Mouse (Mus musculus): Measurements from ENCODE around the gene Kbtbd4. TPM values are rescaled to one million over a fixed set of nuclear protein-coding genes. Genes with fewer than 3 reads are reported as not detected.

Kbtbd4 gene
- total and polyA plus RNA-seq, 3 experiments, result 21.9 to 23.1 TPM; not detected in 1

GRCm38 (mm10) chr2:90866524-90866923 lies 38.0 kb upstream of the Kbtbd4 start:
- Histone ChIP-seq H3K9me3 (replicated peaks; ENCODE audit: insufficient read depth, low read length) (no peaks in the 10 kb centered on the region), H3K36me3 (ENCODE audit: control insufficient read depth in 1 of 2, insufficient read depth in 2 of 2, low read length in 2 of 2) (peaks cover 8 to 20% of the 10 kb centered on the region in 2 experiments), H3K9ac (ENCODE audit: control insufficient read depth, low read depth, low read length, poor library complexity, severe bottlenecking) (no peak overlapping the region), H3K4me1 (ENCODE audit: control insufficient read depth in 1 of 2, insufficient read depth in 2 of 2, low read length in 2 of 2) (peaks cover 17% of the 10 kb centered on the region in 2 experiments), H3K27me3 (ENCODE audit: control insufficient read depth in 1 of 2, insufficient read depth in 2 of 2, low read length in 2 of 2) (no peaks in the 10 kb centered on the region), H3K27ac (ENCODE audit: control insufficient read depth, low read depth, low read length) (no peak overlapping the region), H3K79me2 (ENCODE audit: control insufficient read depth, insufficient read depth, low read length, poor library complexity) (no peaks in the 10 kb centered on the region), H3K4me3 (ENCODE audit: control insufficient read depth in 1 of 2, insufficient read depth in 1 of 2, low read depth in 2 of 2, low read length in 2 of 2) (no peak overlapping the region)
- peak; percentile 83 for DNase-seq (ENCODE audit: low read depth, low spot score)
- TF ChIP-seq MAZ (IDR thresholded peaks at IDR 0.05; ENCODE audit: low read depth, low read length) (peak; percentile 56; the same call in 1 of the 2 replicates), USF2 (IDR thresholded peaks at IDR 0.05; ENCODE audit: borderline replicate concordance in 1 of 2, insufficient read depth in 1 of 2, low read depth in 1 of 2, low read length in 2 of 2) (no peak), JUND (IDR thresholded peaks at IDR 0.05; ENCODE audit: low read depth, low read length) (no peak), MEF2A (IDR thresholded peaks at IDR 0.05; ENCODE audit: extremely low read depth, insufficient replicate concordance, low read depth, low read length, poor library complexity, severe bottlenecking) (no peak), RCOR1 (IDR thresholded peaks at IDR 0.05; ENCODE audit: low read depth, low read length) (no peak), MYB (IDR thresholded peaks at IDR 0.05; ENCODE audit: low read depth, low read length) (no peak), MXI1 (IDR thresholded peaks at IDR 0.05; ENCODE audit: low read depth, low read length) (no peak), GATA1 (IDR thresholded peaks at IDR 0.05; ENCODE audit: low read depth, low read length) (no peak), EP300 (IDR thresholded peaks at IDR 0.05; ENCODE audit: low read depth in 1 of 2, low read length in 2 of 2) (no peak), TAL1 (IDR thresholded peaks at IDR 0.05; ENCODE audit: low read length) (no peak), USF1 (IDR thresholded peaks at IDR 0.05; ENCODE audit: low read depth, low read length) (no peak), POLR2AphosphoS2 (IDR thresholded peaks at IDR 0.05; ENCODE audit: low read length) (no peak), MAFK (IDR thresholded peaks at IDR 0.05; ENCODE audit: borderline replicate concordance, low read depth, low read length) (no peak), GABPA (IDR thresholded peaks at IDR 0.05; ENCODE audit: low read depth, low read length) (no peak), ZKSCAN1 (IDR thresholded peaks at IDR 0.05; ENCODE audit: low read depth, low read length) (no peak), ETS1 (IDR thresholded peaks at IDR 0.05; ENCODE audit: low read depth, low read length) (no peak), MAX (IDR thresholded peaks at IDR 0.05; ENCODE audit: low read length) (no peak), UBTF (IDR thresholded peaks at IDR 0.05; ENCODE audit: borderline replicate concordance, insufficient read depth, low read depth, low read length) (no peak), TBP (IDR thresholded peaks at IDR 0.05; ENCODE audit: low read depth, low read length) (no peak), ELF1 (IDR thresholded peaks at IDR 0.05; ENCODE audit: low read depth, low read length) (no peak), ZMIZ1 (IDR thresholded peaks at IDR 0.05; ENCODE audit: low read depth, low read length) (no peak), POLR2A (IDR thresholded peaks at IDR 0.05; ENCODE audit: control insufficient read depth in 1 of 2, insufficient read depth in 1 of 2, low read depth in 1 of 2, low read length in 2 of 2, poor library complexity in 1 of 2) (no peak), SMC3 (IDR thresholded peaks at IDR 0.05; ENCODE audit: low read depth, low read length) (peak; percentile 93), POLR2AphosphoS5 (IDR thresholded peaks at IDR 0.05; ENCODE audit: borderline replicate concordance, low read depth, low read length) (no peak), CHD1 (IDR thresholded peaks at IDR 0.05; ENCODE audit: low read depth, low read length) (no peak), TCF12 (IDR thresholded peaks at IDR 0.05; ENCODE audit: low read depth, low read length) (no peak), RAD21 (IDR thresholded peaks at IDR 0.05; ENCODE audit: low read depth, low read length) (peak; percentile 89), KAT2A (conservative IDR thresholded peaks at IDR 0.05; ENCODE audit: low read depth, low read length) (no peak), CTCF (IDR thresholded peaks at IDR 0.05 in 2 of 3, conservative IDR thresholded peaks at IDR 0.05 in 1 of 3; ENCODE audit: control insufficient read depth in 1 of 3, insufficient read depth in 1 of 3, low read depth in 2 of 3, low read length in 3 of 3, poor library complexity in 1 of 3, severe bottlenecking in 1 of 3) (peak; percentile 84 to 97 (median 96)), SIN3A (IDR thresholded peaks at IDR 0.05; ENCODE audit: low read length) (peak; percentile 55; the same call in 1 of the 2 replicates), BHLHE40 (IDR thresholded peaks at IDR 0.05; ENCODE audit: borderline replicate concordance, low read depth, low read length) (no peak), NRF1 (IDR thresholded peaks at IDR 0.05; ENCODE audit: insufficient read depth, low read depth, low read length, poor library complexity, severe bottlenecking) (no peak), E2F4 (IDR thresholded peaks at IDR 0.05; ENCODE audit: borderline replicate concordance, low read depth, low read length) (no peak), NELFE (IDR thresholded peaks at IDR 0.05; ENCODE audit: low read depth, low read length) (no peak), CHD2 (IDR thresholded peaks at IDR 0.05; ENCODE audit: low read length) (no peak), ZNF384 (IDR thresholded peaks at IDR 0.05; ENCODE audit: low read depth, low read length) (no peak), HCFC1 (IDR thresholded peaks at IDR 0.05; ENCODE audit: low read depth, low read length) (no peak), MYC (IDR thresholded peaks at IDR 0.05; ENCODE audit: low read depth, low read length) (no peak), ZC3H11A (IDR thresholded peaks at IDR 0.05; ENCODE audit: low read depth, low read length) (peak; percentile 88)
